Mouse (Mus musculus): ENCODE measurements around the gene Akap2.

Akap2 gene

DNA sequence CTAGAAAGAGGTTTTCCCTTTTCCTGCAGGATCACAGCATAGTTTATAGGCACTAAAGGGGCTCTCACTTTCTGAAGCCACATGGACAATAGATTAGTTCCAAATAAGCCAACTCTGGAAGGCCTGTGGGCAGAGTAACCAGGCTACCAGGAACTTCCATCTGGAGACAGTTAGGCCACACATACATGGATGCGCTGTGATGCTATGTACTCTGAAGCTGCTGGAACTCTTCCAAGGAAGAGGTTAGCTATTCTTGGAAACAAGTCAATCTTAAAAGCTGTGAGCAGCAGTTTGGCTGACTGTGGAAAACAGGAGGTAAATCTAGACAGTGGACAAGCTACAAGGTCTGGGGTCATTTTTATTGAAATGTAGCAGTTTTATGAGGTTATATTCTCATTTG lies 46.9 kb downstream of the Akap2 start:
- peak; percentile 49 to 85 for DNase-seq

DNA sequence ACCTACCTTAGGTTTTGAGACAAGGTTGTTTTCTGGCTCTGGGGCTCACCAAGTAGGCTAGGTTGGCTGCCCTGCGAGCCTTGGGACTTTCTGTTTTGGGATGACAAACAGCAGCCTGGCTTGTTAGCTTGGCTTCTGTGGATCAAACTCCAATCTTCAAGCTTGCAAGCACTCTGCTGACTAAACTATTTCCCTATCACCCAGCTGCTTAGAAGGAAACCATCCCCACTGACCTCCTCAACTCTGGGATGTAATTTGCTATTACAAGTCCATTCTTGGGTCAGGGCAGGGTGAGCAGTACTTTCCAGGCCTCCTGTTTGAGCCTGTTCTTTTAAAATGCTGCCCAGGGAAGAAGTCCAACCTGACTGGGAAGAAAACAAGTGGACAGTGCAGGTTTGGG lies 47.5 kb downstream of the Akap2 start:
- DNase-seq = peak; percentile 70 to 86

DNA sequence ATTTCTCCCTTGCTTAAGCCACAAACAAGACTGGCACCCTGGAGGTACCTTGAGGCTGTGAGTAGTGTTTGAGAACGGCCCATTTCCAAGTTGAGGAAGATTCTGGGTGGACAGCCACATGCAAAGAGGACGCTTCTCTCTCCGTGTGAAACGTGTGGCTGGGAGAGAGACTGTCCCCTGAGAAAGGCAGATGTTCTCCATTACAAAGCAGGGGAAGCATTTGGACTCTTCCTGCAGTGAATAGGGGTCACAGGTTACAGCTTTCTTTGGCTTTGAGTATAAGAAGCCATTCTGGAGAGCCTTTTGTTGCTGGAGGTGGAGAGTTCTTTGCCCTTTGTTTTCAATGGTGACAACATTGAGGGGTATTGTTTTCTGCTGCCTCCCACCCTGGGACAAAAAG lies 48.3 kb downstream of the Akap2 start:
- DNase-seq = no peak

DNA sequence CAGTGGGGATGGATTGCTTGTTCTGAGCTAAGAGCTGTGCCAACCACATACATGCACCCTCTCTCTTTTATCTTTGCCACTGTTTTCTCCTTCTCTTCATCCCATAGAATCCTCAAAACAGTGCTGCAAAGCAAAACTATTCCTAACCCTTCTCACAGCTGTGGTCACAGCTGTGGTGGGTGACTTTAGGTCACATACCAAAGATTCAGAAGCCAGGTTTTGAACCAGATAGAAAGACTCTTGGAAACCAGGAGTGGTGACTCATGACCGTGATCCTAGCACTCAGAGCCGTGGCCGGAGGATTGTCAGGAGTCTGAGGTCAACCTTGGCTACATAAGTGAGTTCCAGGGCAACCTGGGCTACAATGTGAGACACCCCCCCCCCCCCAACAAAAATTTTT lies 51.5 kb downstream of the Akap2 start:
- no peak for DNase-seq

DNA sequence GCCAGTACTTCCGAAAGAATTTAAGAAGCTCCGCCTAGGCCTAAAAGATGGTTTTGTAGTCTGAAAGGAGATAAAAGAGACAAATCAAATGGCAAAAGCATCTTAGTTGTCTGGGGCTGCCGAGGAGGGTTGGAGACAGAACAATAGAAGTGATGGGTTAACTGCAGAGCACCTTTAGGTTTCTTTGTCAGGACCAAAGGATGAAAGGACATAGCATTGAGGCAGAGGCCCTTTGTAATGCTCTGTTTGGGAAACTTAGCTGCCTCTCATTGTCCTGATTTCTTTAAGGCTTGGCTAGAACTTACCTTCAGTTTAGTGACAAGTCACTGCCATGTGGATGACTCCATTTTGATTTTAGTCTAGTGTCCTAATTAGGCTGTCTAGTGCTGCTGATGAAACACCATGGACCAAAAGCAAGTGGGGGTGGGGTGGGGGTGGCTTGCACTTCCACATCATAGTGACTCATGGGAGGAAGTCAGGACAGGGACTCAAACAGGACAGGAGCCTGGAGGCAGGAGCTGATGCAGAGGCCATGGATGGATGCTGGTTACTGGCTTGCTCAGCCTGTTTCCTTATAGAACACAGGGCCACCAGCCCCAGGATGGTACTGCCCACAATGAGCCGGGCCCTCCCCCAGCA lies 52.8 kb downstream of the Akap2 start:
- no peak for DNase-seq

DNA sequence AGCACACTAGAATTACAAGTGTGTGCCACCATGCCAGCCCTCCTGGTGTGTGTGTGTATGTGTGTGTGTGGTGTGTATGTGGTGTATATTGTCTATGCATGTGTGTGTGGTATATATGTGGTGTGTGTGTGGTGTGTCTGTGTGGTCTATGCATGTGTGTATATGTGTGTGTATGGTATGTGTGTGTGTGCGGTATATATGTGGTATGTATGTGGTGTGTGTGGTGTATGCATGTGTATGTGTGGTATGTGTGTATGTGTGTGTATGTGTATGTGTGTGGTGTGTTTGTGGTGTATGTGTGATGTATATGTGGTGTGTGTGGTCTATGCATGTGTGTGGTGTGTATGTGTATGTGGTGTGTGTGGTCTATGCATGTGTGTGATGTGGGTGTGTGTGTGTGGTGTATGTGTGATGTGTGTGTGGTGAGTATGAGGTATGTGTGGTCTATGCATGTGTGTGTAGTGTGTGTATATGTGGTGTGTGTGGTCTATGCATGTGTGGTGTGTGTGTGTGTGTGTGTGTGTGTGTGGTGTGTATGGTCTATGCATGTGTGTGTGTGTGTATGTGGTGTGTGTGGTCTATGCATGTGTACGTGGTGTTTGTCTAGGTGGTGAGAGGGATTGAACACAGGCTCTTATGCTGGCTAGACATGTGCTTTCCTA lies 54.2 kb downstream of the Akap2 start:
- DNase-seq = no peak

DNA sequence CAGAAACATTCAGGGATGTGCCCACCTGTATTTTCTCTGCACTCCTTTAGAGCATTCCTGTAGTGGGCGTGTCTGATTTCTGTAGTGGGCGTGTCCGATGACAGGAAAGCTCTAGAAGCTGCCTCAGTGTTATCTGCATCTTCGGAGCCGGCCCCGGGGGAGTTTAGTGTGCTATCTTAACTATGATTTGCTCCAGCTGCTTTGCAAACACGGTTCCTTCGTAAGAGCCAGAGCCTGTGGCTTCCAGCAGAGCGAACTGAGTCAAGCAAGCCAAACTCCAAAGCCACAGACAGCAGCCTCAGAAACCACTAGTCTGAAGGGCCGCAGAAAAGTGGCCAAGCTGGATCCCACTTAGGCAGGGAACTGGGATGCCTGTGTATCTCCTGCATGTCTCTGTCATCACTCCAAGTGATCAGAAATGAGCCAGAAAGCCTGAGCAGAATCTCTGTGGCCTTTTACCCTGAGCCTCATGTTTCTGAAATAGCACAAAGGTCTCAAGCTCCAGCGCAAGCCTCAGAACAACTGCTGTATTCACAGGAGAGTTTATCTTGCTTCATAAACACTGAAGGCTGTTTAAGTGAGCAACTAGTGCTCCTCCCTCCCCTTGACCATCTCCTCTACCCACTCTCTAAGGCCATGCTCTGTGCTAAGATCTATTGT lies 55.5 kb downstream of the Akap2 start:
- DNase-seq = no peak

DNA sequence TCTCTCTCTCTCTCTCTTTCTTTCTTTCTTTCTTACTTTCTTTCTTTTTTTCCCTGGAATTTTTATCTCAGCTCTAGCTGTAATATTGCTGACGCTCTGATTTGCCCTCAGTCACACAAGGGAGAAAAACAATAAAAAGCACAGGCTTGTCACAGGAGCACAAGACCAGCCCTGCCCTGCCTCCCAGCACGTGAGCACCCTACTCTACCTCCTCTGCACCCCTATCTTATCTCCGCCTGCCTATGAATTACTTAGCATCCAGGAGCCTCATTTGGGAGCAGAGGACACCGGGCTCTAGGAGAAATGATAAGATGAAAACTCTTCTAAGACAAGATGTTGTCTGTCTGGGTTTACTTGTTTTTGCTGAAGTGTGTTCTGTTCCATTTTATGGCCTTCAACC lies 57.1 kb downstream of the Akap2 start:
- no peak for DNase-seq

DNA sequence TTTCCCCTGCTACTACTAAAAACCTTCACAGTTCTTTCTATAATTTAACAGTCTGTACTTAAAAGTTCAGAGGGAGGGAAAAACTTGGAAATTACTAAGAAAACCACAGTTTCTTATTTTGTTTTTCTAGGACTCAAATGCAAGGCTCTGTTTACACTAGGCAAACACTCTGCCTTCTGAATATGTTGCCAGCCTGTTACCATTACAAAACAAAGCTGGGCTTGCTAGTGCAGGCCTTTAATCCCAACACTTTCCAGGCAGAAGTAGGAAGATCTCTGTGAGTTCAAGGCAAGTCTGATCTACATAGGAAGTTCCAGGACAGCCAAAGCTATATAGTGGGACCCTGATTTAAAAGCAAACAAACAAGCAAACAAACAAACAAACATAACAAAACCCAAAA lies 58.1 kb downstream of the Akap2 start:
- DNase-seq = no peak

DNA sequence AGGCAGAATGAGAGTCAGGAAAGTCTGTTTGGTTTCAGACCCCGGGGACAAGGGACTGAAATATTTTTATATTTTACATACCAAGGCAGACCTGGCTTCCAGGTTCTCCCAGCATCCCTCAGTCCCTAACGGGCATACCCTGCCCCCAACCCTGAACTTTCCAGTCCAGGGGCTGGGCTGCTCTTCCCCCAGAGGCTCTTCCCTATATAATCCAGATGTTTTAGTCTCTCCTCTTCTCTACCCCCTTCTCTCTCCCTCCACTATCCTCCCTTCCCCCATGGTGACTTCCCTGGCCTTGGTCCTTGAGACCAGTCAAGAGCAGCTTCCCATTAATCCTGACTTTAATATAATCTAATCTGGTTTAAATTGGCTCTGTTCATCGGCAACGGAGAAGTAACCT lies 62.9 kb downstream of the Akap2 start:
- DNase-seq = no peak

DNA sequence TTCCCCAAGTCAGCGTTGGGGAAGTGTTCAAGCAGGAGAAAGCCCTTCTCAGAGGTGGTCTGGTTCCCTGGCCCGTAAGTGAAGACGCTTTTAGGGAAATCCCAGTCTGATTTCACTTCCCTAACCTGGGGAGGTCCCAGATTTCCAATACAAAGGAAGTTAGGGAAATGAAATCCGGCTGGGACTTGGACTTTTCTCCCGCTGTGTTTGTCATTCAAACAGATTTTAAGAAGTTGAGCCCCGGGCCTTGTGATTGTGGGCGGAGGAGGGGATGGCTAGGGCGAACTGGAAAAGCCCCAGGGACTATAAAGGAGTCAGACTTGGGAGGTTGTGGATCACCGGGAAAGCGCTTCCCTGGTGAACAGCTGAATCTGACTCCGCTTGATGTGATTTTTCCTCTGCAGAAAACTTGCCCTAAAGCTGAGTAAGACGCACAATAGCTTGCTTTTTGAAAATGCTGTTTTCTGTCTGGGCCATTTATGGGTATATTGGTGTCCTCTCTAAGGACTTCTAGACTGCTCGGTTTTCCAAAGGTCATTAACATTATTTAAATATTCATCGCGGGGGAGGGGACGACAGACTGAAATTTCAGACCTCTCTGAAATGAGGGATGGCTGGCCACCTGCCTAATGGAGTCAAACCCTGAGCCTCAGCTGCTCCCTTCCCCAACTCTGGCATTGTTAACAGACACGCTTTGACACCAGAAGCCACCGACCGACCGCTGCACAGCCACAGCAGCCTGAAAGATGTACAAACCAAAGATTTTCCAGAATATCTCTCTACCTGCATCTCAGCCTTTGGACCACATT lies 63.6 kb downstream of the Akap2 start:
- DNase-seq = no peak

DNA sequence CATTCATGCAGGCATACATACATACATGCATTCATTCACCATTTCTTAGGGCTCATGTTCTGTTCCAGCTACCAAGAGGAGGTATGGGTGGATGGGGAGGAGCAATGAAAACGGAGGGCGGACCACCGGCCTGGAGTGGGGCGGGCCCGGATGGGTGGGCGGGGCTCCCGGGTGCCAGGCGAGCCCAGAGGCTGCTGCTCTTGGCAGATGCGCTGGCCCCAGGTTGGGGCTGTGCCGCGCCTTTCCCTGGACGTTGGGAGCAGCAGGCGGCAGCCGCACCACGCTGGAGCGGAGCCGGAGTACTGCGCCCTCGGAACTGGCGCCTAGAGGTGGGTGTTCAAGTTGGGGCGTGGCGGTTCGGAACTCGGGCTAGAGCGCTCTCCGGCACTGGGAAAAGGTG lies 64.5 kb downstream of the Akap2 start:
- peak; percentile 74 to 85 for DNase-seq

DNA sequence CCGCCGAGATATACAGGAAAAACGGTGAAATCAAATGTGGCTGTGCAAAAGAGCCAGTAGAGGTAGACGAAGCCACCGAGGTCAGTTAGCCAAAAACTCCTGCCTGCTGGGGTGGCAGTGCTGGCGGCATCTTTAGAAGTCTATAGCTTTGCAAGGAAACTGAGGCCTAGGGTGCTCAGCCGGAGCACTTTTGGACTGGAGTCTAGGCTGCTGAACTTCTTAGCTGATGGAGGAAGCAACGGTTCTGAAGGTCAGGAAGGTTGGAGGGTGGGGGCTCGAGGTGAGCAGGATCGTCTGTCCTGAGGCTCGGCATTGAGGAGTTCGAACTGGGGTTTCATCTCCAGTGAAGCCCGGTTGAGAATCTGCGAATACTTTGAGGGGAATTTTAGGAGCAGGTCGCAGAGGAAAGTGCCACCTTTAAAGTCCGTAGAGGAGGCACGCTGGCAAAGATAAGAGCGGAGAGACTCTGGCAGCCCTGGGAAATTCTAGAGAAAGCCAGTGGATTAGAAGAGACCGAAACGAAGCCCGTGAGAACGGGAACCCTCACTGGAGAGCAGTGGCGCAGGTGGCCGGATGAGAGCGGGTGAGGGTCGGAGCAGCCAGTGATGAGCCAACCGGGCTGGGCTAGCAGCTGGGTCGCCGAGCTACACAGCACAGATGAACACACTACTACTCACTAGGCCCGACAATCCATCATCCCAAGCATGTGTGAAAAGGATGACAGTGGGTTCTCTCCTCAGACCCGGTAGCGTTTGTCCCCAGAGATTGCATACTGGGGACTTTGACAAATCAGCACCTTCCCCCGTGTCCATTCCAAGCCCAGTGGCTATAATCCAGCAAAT lies 65.3 kb downstream of the Akap2 start:
- DNase-seq = no peak

DNA sequence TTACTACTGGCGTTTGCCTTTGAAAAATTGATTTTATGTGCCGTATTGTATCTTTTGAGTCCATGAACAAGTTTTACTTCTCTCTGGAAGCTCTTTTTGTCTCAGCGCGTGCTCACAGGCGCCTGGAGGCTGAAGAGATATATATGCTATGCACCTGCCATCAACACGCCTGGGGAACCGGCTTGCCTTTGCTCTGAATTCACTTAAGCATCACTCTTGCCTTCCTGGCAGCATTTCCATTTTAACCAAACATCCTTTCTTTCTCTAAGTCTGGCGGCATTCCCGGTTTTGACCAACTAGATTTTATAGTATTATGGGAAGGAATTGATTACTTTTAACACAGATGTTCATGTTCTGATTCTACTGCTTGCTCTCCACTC lies 65.9 kb downstream of the Akap2 start:
- DNase-seq = no peak

DNA sequence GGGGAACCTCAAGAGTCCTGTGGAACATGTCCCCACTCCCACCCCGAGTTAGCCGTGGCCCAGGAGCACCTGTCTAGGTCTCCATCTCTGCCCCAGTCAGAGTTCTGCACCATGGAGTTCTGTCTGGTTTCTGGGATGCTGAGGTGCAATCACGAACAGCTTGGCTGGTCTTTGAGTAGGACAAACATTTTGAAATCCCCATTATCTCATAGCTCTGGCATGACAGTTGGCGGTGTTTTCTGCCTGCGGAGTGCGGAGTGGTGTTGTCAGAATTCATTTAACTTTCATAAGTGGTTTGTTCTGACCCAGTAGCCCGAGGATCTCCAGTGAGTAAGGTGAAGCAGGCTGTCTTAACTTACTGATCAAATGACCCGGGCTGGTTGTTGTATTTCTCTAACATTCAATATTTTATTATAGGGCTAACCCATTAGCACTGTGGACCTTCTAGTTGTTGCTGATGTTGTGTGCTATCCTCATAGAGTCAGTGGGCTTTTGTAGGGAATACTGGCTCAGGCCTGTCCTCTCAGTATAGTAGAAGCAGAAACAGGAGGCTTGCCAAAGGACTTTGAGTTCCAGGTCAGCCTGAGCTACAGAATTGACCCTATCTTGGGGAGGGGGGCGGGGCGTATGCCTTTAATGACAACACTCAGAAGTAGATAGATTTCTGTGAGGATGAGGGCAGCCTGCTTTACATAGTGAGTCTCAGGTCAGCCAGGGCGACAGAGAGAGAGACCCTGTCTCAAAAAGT lies 66.6 kb downstream of the Akap2 start:
- DNase-seq = peak; percentile 58 to 61

DNA sequence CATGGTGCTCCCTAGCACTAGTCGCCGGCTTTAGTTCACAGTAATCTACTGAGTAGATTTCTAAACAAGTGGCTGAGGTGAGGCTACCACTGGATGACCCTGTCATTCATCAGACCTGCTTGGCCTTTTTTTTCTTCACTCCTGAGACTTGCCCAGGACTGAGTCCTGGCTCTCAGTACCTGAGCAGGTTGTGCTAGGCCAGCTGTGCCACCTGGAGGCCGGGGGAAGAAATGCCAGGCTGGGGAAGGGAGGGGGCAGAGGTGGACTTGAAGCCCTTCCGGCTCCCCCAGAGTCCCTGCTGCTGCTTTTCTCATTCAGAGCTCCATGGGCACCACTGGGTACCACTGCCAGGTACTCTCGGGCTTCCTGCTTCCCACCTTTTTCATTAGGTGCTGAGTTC lies 71.3 kb downstream of the Akap2 start:
- DNase-seq = peak in 1 of 2 experiments; percentile 40

DNA sequence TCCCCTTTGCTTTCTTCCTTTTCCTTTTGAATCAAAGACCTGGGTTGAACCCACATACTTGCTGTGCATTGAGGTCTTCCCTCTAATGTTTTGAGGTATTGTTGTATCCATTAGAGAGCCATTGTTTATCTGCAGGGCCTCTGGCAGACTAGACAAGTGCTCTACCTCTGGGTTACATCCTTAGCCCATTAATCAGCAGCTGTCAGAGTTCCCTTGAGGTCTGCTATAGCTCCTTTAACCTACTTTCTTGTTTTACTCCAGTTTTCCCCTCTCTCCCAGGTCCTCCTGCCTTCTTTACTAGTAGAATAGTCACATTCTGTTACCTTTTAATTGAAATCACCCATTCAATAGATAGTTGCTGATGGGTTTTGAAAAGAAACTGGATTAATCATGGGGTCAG lies 71.7 kb downstream of the Akap2 start:
- DNase-seq = no peak

DNA sequence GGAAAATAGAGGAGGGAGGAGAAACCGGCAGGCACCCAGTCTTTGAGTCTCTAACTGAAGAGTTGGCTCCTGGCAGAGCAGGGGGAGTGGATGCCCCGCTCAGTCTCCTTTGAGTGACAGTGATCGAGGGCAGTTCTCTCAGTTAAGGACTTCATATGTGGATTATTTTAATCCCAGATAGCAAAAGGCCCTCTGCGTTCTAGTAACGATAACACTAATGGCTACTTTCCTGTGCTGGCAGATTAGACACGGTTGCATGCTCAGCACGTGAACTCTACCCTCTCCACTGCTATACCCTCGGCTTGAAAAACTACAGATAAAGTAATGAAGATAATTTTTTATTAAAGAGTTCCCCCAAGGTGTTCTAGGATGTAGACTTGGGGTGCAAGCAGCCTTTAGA lies 76.5 kb downstream of the Akap2 start:
- no peak for DNase-seq

DNA sequence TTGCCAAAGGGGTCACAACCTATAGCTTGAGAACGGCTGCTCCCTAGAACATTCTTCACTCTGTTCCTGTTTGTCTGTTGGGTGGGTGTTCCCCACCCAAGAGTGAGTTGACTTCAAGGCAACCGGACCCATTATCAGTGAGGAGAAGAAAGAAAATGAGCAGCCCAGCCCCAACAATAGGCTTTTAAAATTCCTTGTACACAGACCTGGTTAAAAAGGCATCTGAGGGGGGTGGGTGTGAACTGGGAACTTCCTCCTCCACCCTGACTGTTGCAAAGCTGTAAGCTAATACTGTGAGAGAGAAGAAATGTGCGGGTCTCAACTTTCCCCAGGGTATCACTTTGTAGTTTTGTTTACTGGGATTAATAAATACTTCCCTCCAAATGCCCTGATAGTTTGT lies 77.1 kb downstream of the Akap2 start:
- DNase-seq = no peak

DNA sequence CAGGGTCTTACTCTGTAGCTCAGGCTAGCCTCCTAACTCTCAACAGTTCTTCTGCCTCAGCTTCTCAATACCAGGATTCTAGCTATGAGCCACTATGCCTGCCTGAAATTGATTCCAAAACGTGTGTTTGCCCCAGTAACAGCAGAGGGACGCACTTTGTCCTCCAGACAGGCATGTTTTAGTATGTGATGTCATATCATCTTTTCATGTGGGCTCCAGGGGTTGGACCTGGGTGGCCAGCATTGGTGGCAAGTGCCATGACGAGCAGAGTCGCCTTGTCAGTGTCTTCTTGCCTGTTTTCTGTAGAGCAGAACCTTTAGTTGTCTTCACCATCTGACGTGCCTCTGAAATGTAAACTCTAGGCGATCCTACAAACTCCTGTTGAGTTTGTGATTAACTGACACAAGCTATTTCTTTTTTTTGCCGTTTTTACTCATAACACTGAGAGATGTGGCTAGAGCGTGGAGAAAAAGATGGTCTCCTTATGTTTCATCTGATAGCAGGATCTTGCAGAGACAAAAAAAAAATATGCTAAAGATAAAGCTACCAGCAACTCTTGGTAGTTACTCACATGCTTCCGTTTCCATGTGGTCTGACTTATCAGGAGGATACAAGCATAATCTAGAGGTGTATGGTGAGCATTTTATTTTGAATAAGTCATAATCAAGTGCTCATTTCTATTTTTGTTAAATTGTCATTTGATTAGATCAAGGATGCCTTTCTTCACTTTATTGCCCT lies 80.3 kb downstream of the Akap2 start:
- no peak for DNase-seq

DNA sequence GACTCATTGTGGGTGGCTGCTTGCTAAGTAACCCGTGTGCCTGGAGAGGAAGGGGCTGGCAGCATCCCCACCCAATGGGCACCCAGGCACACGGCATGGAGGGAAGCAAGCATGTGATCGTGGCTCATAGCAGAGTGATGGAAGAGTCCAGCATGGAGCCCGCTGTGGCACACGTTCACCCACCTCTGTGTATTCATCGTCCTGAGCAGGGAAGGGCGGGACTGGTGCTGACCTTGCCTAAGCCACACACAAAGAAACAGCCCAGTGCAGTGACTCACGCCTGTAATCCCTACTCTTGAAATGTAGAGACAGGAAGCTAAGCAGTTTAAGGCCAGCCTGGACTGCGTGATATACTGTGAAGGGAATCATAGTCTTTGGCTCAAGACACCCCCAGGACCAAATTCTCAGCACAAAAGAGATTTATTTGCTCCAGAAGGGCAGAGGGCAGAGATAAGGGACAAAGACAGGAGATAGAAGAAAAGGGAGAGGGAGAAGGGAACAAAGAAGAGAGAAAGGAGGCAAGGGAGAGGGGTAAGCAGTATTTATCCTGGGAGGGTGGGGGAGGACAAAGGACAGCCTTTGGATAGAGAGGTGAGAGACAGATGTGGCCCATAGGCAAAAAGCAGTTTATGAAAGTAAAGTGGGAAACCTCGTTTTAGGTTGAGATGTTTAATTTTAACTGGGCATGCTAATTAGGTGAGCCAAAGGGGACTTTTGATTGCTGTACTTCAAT lies 81.0 kb downstream of the Akap2 start:
- no peak for DNase-seq
